Mouse (Mus musculus): ENCODE measurements around the gene Neu2.

Gene Neu2

GRCm38 (mm10) chr1:87527191-87527590 lies 17.5 kb downstream of the Neu2 start:
- in situ Hi-C loops (cut with MboI; ENCODE audit: unreplicated experiment in 2 of 2), result no loop called here

- in situ Hi-C loops (cut with MboI; ENCODE audit: unreplicated experiment in 2 of 2), result no loop called here
Measured at GRCm38 (mm10) chr1:87532346-87532745, 22.7 kb downstream of the Neu2 start.

- in situ Hi-C loops (cut with MboI; ENCODE audit: unreplicated experiment in 2 of 2), result no loop called here
Measured at GRCm38 (mm10) chr1:87534118-87534517, 24.4 kb downstream of the Neu2 start.

GRCm38 (mm10) chr1:87537008-87537407 lies 27.3 kb downstream of the Neu2 start:
- in situ Hi-C loops (cut with MboI; ENCODE audit: unreplicated experiment in 2 of 2), result no loop called here

- in situ Hi-C loops (cut with MboI; ENCODE audit: unreplicated experiment in 2 of 2), result loop anchor here in 1 of 2 experiments (10.0 kb wide), 1 partner anchor 123 kb away; no protein-coding TSS in a partner anchor
Measured at GRCm38 (mm10) chr1:87541614-87542013, 31.9 kb downstream of the Neu2 start.

GRCm38 (mm10) chr1:87551008-87551407 lies 41.3 kb downstream of the Neu2 start:
- in situ Hi-C loops (cut with MboI; ENCODE audit: unreplicated experiment in 2 of 2), result no loop called here

- in situ Hi-C loops (cut with MboI; ENCODE audit: unreplicated experiment in 2 of 2), result no loop called here
Measured at GRCm38 (mm10) chr1:87553586-87553985, 43.9 kb downstream of the Neu2 start.

GRCm38 (mm10) chr1:87562967-87563366 lies 53.3 kb downstream of the Neu2 start:
- in situ Hi-C loops (cut with MboI; ENCODE audit: unreplicated experiment in 2 of 2), result no loop called here

GRCm38 (mm10) chr1:87565760-87566159 lies 56.1 kb downstream of the Neu2 start:
- in situ Hi-C loops (cut with MboI; ENCODE audit: unreplicated experiment in 2 of 2), result no loop called here

GRCm38 (mm10) chr1:87568398-87568797 lies 58.7 kb downstream of the Neu2 start:
- in situ Hi-C loops (cut with MboI; ENCODE audit: unreplicated experiment in 2 of 2), result no loop called here

- in situ Hi-C loops (cut with MboI; ENCODE audit: unreplicated experiment in 2 of 2), result no loop called here
Measured at GRCm38 (mm10) chr1:87573261-87573660, 63.6 kb downstream of the Neu2 start.

- in situ Hi-C loops (cut with MboI; ENCODE audit: unreplicated experiment in 2 of 2), result no loop called here
Measured at GRCm38 (mm10) chr1:87573800-87574215, 64.1 kb downstream of the Neu2 start, which contains the start of gene Ngef. Ngef (minus strand) TSS chr1:87573870.

- in situ Hi-C loops (cut with MboI; ENCODE audit: unreplicated experiment in 2 of 2), result no loop called here
Measured at GRCm38 (mm10) chr1:87574353-87574752, 64.7 kb downstream of the Neu2 start.

- in situ Hi-C loops (cut with MboI; ENCODE audit: unreplicated experiment in 2 of 2), result loop anchor here in 1 of 2 experiments (25.0 kb wide), 1 partner anchor 87 kb away; no protein-coding TSS in a partner anchor
Measured at GRCm38 (mm10) chr1:87574785-87575184, 65.1 kb downstream of the Neu2 start.

- in situ Hi-C loops (cut with MboI; ENCODE audit: unreplicated experiment in 2 of 2), result loop anchor here in 1 of 2 experiments (25.0 kb wide), 1 partner anchor 92 kb away; no protein-coding TSS in a partner anchor
Measured at GRCm38 (mm10) chr1:87578965-87579364, 69.3 kb downstream of the Neu2 start.

- in situ Hi-C loops (cut with MboI; ENCODE audit: unreplicated experiment in 2 of 2), result loop anchor here in 1 of 2 experiments (25.0 kb wide), 1 partner anchor 94 kb away; no protein-coding TSS in a partner anchor
Measured at GRCm38 (mm10) chr1:87580824-87581223, 71.1 kb downstream of the Neu2 start.

- in situ Hi-C loops (cut with MboI; ENCODE audit: unreplicated experiment in 2 of 2), result loop anchor here in 1 of 2 experiments (25.0 kb wide), 1 partner anchor 102 kb away; no protein-coding TSS in a partner anchor
Measured at GRCm38 (mm10) chr1:87589162-87589561, 79.5 kb downstream of the Neu2 start.

GRCm38 (mm10) chr1:87589980-87590379 lies 80.3 kb downstream of the Neu2 start:
- in situ Hi-C loops (cut with MboI; ENCODE audit: unreplicated experiment in 2 of 2), result loop anchor here in 1 of 2 experiments (25.0 kb wide), 1 partner anchor 103 kb away; no protein-coding TSS in a partner anchor

GRCm38 (mm10) chr1:87594261-87594660 lies 84.6 kb downstream of the Neu2 start:
- in situ Hi-C loops (cut with MboI; ENCODE audit: unreplicated experiment in 2 of 2), result loop anchor here in 1 of 2 experiments (25.0 kb wide), 1 partner anchor 107 kb away; no protein-coding TSS in a partner anchor

- in situ Hi-C loops (cut with MboI; ENCODE audit: unreplicated experiment in 2 of 2), result loop anchor here in 1 of 2 experiments (25.0 kb wide), 1 partner anchor 107 kb away; no protein-coding TSS in a partner anchor
Measured at GRCm38 (mm10) chr1:87594671-87595070, 85.0 kb downstream of the Neu2 start.

GRCm38 (mm10) chr1:87600533-87600932 lies 90.8 kb downstream of the Neu2 start:
- in situ Hi-C loops (cut with MboI; ENCODE audit: unreplicated experiment in 2 of 2), result no loop called here

- in situ Hi-C loops (cut with MboI; ENCODE audit: unreplicated experiment in 2 of 2), result no loop called here
Measured at GRCm38 (mm10) chr1:87601801-87602200, 92.1 kb downstream of the Neu2 start.

All from v-Abl transformed pro-B cells (cell line).